Mouse (Mus musculus) B cell, adult 2 months (primary cell): ENCODE data around the gene Gpr101.

ENCODE experiments used
- DNase-seq, 2 experiments: peaks; one replicate each; pipeline ENCODE4 v3.0.0; 2022

The Gpr101 gene

DNA sequence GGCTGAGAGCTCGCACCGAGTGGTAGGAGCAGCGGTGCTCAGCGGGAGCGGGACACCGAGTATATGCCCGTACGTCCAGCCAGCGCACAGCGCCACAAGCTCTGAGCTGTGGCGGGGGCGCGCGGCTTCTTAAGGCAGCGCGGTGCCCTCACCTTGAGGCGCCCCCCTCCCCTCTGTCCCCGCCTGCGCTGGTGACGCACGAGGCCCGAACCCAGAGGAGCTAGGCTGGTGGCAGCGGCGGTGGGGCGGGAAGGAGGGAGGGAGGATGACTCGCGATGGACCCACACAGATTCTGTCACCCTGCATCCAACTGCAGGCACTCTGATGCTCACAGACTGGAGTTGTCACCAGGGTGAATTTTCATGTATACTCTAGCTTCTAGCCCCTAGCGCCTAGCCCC lies at the start of gene Gpr101:
Gpr101 (minus strand) TSS at position 124 of the 400 bp plus-strand sequence.
- DNase-seq: no peak

DNA sequence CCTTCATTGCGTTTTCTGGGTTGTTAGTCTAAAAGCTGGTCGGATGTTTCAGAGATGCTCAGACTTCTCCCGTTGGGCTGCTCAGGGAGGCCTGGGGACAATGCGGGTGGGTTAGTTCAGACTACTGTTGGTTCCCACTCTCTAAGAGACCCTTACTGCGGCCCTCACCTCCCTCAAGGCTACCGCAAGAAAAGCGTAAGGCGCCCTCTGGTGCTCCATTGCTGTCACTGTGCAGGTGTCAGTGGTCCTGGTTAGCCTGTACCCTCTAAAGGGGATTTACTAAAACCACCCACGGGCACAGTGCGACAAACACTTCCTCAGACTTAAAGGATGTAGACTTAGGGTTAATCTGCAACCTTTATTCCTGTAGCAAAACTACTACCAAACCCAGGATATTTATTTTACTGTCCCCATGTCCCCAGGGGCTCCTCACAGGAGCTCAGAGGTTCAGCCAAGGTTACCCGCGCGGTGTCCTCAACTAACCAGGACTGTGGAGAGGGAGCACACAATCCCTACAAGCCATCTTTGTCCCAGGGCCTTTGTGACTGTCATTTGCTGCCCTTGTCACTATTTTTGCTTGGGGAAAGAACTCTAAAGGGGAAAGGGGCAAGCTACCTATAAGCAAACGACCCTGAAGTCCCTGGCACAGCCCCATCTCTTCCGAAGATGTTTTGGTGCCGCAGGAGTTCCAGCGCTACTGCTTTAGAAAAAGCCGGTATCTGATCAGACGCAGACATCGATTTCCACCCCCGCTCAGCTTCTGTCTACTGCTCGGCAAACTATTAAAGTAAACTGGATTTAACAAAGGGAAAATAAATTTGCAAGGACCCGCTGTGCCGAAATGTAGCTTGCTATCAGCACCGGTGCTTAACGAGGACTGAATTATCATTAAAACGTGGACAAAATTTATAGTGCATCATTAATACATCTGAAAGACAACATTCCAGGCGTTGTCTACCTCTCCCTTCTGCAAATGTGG lies 17.8 kb upstream of the Gpr101 start:
- no peak for DNase-seq

DNA sequence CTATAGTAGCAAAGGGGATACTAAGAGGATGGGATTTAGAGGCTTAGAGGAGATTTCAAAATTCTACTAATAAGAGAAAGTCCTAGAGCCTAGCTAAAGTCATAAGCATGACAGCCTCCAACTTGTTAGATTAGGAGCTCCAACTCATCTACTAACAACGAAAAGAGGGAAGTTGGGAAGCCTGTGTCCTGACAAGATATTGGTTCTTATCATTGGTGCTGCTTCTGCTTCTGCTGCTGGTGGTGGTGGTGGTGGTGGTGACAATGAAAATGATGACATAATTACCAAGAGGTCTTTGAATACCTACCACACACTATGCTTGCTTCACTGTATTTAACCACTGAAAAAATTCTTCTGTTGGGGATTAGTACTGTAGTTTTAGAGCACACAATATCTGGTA lies 2.7 kb upstream of the Gpr101 start:
- no peak for DNase-seq
